8 mouse cellular contexts compared by ENCODE assay signal in the genomic region with DNA sequence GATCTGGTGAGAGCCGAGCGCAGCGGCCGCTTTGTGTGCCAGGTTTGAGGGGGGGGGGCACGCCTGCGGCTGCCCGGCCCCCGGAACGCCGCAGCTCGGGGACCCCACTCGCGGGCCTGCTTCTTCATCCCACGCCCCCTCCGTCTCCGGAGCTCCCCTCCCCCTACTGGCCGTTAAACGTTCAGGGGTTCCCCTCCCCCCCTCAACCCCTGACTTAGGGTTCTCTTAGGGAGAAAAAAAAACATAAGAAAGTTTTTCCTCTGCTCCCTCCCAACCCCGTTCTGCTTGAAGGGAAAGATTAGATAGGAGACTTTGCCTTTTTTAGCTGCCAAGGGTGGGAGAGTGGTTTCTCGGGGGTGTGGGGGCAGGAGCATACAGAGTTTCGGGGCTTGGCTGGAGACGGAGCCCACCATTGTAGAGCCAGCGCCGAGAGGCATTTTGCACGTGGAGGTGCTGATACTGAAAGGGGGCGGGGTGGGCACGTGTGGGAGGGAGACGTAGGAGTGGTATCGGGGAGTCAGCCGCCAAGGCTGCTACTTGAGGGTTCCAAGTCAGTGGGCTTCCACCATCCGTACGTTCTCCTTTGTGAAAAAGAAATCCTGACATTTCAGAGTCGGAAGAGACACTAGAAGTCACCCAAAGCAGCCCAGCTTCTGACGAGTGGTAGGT. TPM values are rescaled to one million over a fixed set of nuclear protein-coding genes. Genes with fewer than 3 reads are reported as not detected.
DNase-seq lines count a peak whose midpoint lies in the region; ATAC-seq and TF ChIP-seq lines count a peak whose summit lies in the region.

No protein-coding gene starts in this region.

- H3K27me3 ChIP-seq in forebrain, embryonic 13.5 days: no peaks in the 10 kb centered on the region
- H3K27me3 ChIP-seq in liver, embryonic 15.5 days: no peaks in the 10 kb centered on the region
- H3K27me3 ChIP-seq in neural tube, embryonic 11.5 days (ENCODE audit: control insufficient read depth, insufficient read depth, low read length): no peaks in the 10 kb centered on the region
- H3K27me3 ChIP-seq in thymus, adult 2 months (ENCODE audit: control insufficient read depth, insufficient read depth, low read length): no peaks in the 10 kb centered on the region

- no peaks in the 10 kb centered on the region for H3K9me3 ChIP-seq in forebrain, embryonic 13.5 days (replicated peaks)
- no peaks in the 10 kb centered on the region for H3K9me3 ChIP-seq in liver, embryonic 15.5 days (replicated peaks)
- H3K9me3 ChIP-seq in neural tube, embryonic 11.5 days (ENCODE audit: control insufficient read depth, low read length): no peaks in the 10 kb centered on the region

- peak overlapping the region; percentile 93 for H3K27ac ChIP-seq in forebrain, embryonic 13.5 days
- H3K27ac ChIP-seq in liver, embryonic 15.5 days (replicated peaks): peak overlapping the region; percentile 96
- peak overlapping the region; percentile 83 for H3K27ac ChIP-seq in neural tube, embryonic 11.5 days (ENCODE audit: low read depth, low read length)
- H3K27ac ChIP-seq in thymus, adult 2 months (ENCODE audit: control insufficient read depth, insufficient read depth, low read length): peak overlapping the region; percentile 81

- DNase-seq in left cerebral cortex, postnatal 4 days: peak; percentile 54
- no peak for DNase-seq in left cerebral cortex, adult 18-20 months (ENCODE audit: low spot score in 2 of 2)
- peak; percentile 60 for DNase-seq in brain, embryonic 14.5 days (ENCODE audit: low read depth)
- peak; percentile 78 for DNase-seq in induced T-regulatory cell, adult 2 months (ENCODE audit: low read depth)
- DNase-seq in neural tube, embryonic 11.5 days (ENCODE audit: low spot score): peak; percentile 43
- peak; percentile 53 for DNase-seq in thymus, adult 2 months

- peak overlapping the region; percentile 97 for H3K9ac ChIP-seq in forebrain, embryonic 13.5 days
- peak overlapping the region; percentile 94 for H3K9ac ChIP-seq in liver, embryonic 15.5 days
- H3K9ac ChIP-seq in neural tube, embryonic 11.5 days (ENCODE audit: low read length): peak overlapping the region; percentile 97

- no peak for ATAC-seq in forebrain, embryonic 13.5 days
- no peak for ATAC-seq in liver, embryonic 15.5 days (ENCODE audit: insufficient read depth)
- no peak for ATAC-seq in neural tube, embryonic 11.5 days (ENCODE audit: insufficient read depth, low FRiP score, low TSS enrichment)

- intact Hi-C loops in left cerebral cortex, postnatal 4 days (cut with DNase I): no loop called here

- H3K36me3 ChIP-seq in forebrain, embryonic 13.5 days (ENCODE audit: poor library complexity, severe bottlenecking): peaks cover 7% of the 10 kb centered on the region
- H3K36me3 ChIP-seq in liver, embryonic 15.5 days (replicated peaks): peaks cover 3% of the 10 kb centered on the region; the same call in 1 of the 2 replicates
- no peaks in the 10 kb centered on the region for H3K36me3 ChIP-seq in neural tube, embryonic 11.5 days (ENCODE audit: control insufficient read depth, insufficient read depth, low read length)
- H3K36me3 ChIP-seq in thymus, adult 2 months (ENCODE audit: control insufficient read depth, insufficient read depth, low read length): 0 out of 2 replicates have a peak, but pooled peaks cover 2% of the 10 kb centered on the region

- no peak for TF ChIP-seq POLR2A in brain, embryonic 14.5 days (IDR thresholded peaks at IDR 0.05; ENCODE audit: borderline replicate concordance, extremely low read depth, insufficient read depth, insufficient read length, poor library complexity, severe bottlenecking)
- no peak for TF ChIP-seq POLR2A in thymus, adult 2 months (IDR thresholded peaks at IDR 0.05; ENCODE audit: control insufficient read depth, extremely low read depth, insufficient read depth, low read length, poor library complexity)

- H3K4me2 ChIP-seq in forebrain, embryonic 13.5 days: peak overlapping the region; percentile 90
- H3K4me2 ChIP-seq in liver, embryonic 15.5 days: peak overlapping the region; percentile 91
- H3K4me2 ChIP-seq in neural tube, embryonic 11.5 days (ENCODE audit: low read depth): peak overlapping the region; percentile 86

- TF ChIP-seq CTCF in brain, embryonic 14.5 days (IDR thresholded peaks at IDR 0.05; ENCODE audit: borderline replicate concordance, extremely low read depth, insufficient read depth, insufficient read length): no peak
- TF ChIP-seq CTCF in thymus, adult 2 months (IDR thresholded peaks at IDR 0.05; ENCODE audit: borderline replicate concordance, control insufficient read depth, extremely low read depth, insufficient read depth, low read length, poor library complexity): 0 out of 2 replicates have a peak, but pooled peaks have one; percentile 3

- 1% methylated on average over 21 of the region's 34 CpGs for WGBS in forebrain, embryonic 13.5 days
- under 1% methylated on average over 34 of the region's 34 CpGs for WGBS in liver, embryonic 15.5 days (ENCODE audit: insufficient replicate concordance)
- 1% methylated on average over 30 of the region's 34 CpGs for WGBS in neural tube, embryonic 11.5 days
- WGBS in thymus, adult 2 months: under 1% methylated on average over 34 of the region's 34 CpGs

- peak overlapping the region; percentile 96 for H3K4me3 ChIP-seq in forebrain, embryonic 13.5 days
- peak overlapping the region; percentile 98 for H3K4me3 ChIP-seq in liver, embryonic 15.5 days (replicated peaks)
- H3K4me3 ChIP-seq in neural tube, embryonic 11.5 days (ENCODE audit: low read depth, low read length): peak overlapping the region; percentile 98
- peak overlapping the region; percentile 54 for H3K4me3 ChIP-seq in thymus, adult 2 months (ENCODE audit: control insufficient read depth, insufficient read depth, low read length)

- H3K4me1 ChIP-seq in forebrain, embryonic 13.5 days: peaks cover 38% of the 10 kb centered on the region
- H3K4me1 ChIP-seq in liver, embryonic 15.5 days (replicated peaks): peaks cover 38% of the 10 kb centered on the region
- peaks cover 18% of the 10 kb centered on the region for H3K4me1 ChIP-seq in neural tube, embryonic 11.5 days (ENCODE audit: control insufficient read depth, insufficient read depth, low read length)
- peaks cover 8% of the 10 kb centered on the region for H3K4me1 ChIP-seq in thymus, adult 2 months (replicated peaks; ENCODE audit: control insufficient read depth, insufficient read depth, low read length)

RNA-seq across cellular contexts. Expression of gene Mbtd1, which starts 0.9 kb away (rescaled TPM):
- 10 to 100 TPM; 45.4 to 55.8 TPM for total RNA-seq in left cerebral cortex, postnatal 4 days (2021)
- total RNA-seq in left cerebral cortex, adult 18-20 months (2021): 10 to 100 TPM; 28.4 to 38.7 TPM
- polyA plus RNA-seq in brain, embryonic 14.5 days (2012; rRNA removed): 46.0 and 51.4 TPM in 2 replicates
- polyA plus RNA-seq in forebrain, embryonic 13.5 days (2015; fragmentation: Nextera tagmentation; extraction: Ambion mirVana): 46.0 and 51.1 TPM in 2 replicates
- 5.1 and 6.6 TPM in 2 replicates for polyA plus RNA-seq in liver, embryonic 15.5 days (2015; fragmentation: Nextera tagmentation; extraction: Ambion mirVana)
- 26.4 and 29.5 TPM in 2 replicates for polyA plus RNA-seq in neural tube, embryonic 11.5 days (2014; fragmentation: Nextera tagmentation; extraction: Ambion mirVana)
- 17.1 and 17.4 TPM in 2 replicates for polyA plus RNA-seq in thymus, adult 2 months (2012; rRNA removed)

RNA-seq across cellular contexts. Expression of gene Utp18, which starts 1.0 kb away (rescaled TPM):
- total RNA-seq in left cerebral cortex, postnatal 4 days (2021): 10 to 100 TPM; 32.2 to 32.9 TPM
- total RNA-seq in left cerebral cortex, adult 18-20 months (2021): 10 to 100 TPM; 24.8 to 26.1 TPM
- polyA plus RNA-seq in brain, embryonic 14.5 days (2012; rRNA removed): 23.8 and 24.1 TPM in 2 replicates
- 35.3 and 37.1 TPM in 2 replicates for polyA plus RNA-seq in forebrain, embryonic 13.5 days (2015; fragmentation: Nextera tagmentation; extraction: Ambion mirVana)
- polyA plus RNA-seq in liver, embryonic 15.5 days (2015; fragmentation: Nextera tagmentation; extraction: Ambion mirVana): 12.5 and 13.3 TPM in 2 replicates
- 40.7 and 45.0 TPM in 2 replicates for polyA plus RNA-seq in neural tube, embryonic 11.5 days (2014; fragmentation: Nextera tagmentation; extraction: Ambion mirVana)
- polyA plus RNA-seq in thymus, adult 2 months (2012; rRNA removed): 7.5 and 7.8 TPM in 2 replicates

Comparison
In these comparisons a context has a peak if more than half of its experiments do, and no peak if none do; other contexts are left out.
1. DNase-seq: peak in left cerebral cortex, postnatal 4 days (single experiment), brain, embryonic 14.5 days (single experiment), induced T-regulatory cell, adult 2 months (single experiment), neural tube, embryonic 11.5 days (single experiment) and thymus, adult 2 months (single experiment); none in left cerebral cortex, adult 18-20 months (0 of 2).
2. Peak in every context shown above with its lines, with median percentiles within 50 percentile points of each other: H3K27ac ChIP-seq, H3K4me2 ChIP-seq, H3K4me3 ChIP-seq and H3K9ac ChIP-seq.